Mouse (Mus musculus) forebrain, embryonic 14.5 days (tissue): ENCODE data around the gene E130218I03Rik. TPM values are rescaled to one million over a fixed set of nuclear protein-coding genes. Genes with fewer than 3 reads are reported as not detected.

Experiments
- ATAC-seq: fragments of 200-750 bp; cut with Nextera tagmentation; 2 replicates; pipeline ENCODE4 v1.8.0; 2017; ENCODE audit warnings: mild to moderate bottlenecking, moderate library complexity
- DNase-seq: peaks from one replicate; pipeline ENCODE4 v3.0.0-alpha.2; 2015; ENCODE audit warnings: low spot score
- H3K27ac ChIP-seq: fragments of 300-500 bp; sonication (generic); 2 replicates; pipeline ENCODE4 v1.5.1; 2014; ENCODE audit warnings: low read depth, mild to moderate bottlenecking, control low read depth, low read length, moderate library complexity
- H3K27me3 ChIP-seq: fragments of 300-500 bp; sonication (generic); replicated peaks from 2 replicates; pipeline ENCODE4 v1.6.1; 2014; ENCODE audit warnings: low read length, control low read depth, mixed read lengths; ENCODE audit not compliant: control insufficient read depth, insufficient read depth
- H3K36me3 ChIP-seq: fragments of 300-500 bp; sonication (generic); 2 replicates; pipeline ENCODE4 v1.6.1; 2014; ENCODE audit warnings: low read length, control low read depth; ENCODE audit not compliant: control insufficient read depth, insufficient read depth
- H3K4me1 ChIP-seq: fragments of 300-500 bp; sonication (generic); 2 replicates; pipeline ENCODE4 v1.6.1; 2014; ENCODE audit warnings: antibody characterized with exemption, low read length, control low read depth; ENCODE audit not compliant: control insufficient read depth, insufficient read depth
- H3K4me2 ChIP-seq: fragments of 300-500 bp; sonication (generic); 2 replicates; pipeline ENCODE4 v1.6.1; 2014; ENCODE audit warnings: mild to moderate bottlenecking, control low read depth, low read length
- H3K4me3 ChIP-seq: fragments of 300-500 bp; sonication (generic); 2 replicates; pipeline ENCODE4 v1.5.1; 2014; ENCODE audit warnings: low read depth, low read length, control low read depth
- H3K9ac ChIP-seq: fragments of 300-500 bp; sonication (generic); 2 replicates; pipeline ENCODE4 v1.6.1; 2014; ENCODE audit warnings: mild to moderate bottlenecking, low read length, control low read depth, moderate library complexity
- H3K9me3 ChIP-seq: fragments of 300-500 bp; sonication (generic); replicated peaks from 2 replicates; pipeline ENCODE4 v1.6.1; 2016; ENCODE audit warnings: low read length, control low read depth, mixed read lengths; ENCODE audit not compliant: control insufficient read depth
- WGBS: fragments of 180-500 bp; shearing (Covaris S2); extraction: QIAGEN DNeasy Blood & Tissue Kit; methylation state at CpG from one replicate; pipeline ENCODE4 v1.1.7; 2014; 5-methylcytosine and 5-hydroxymethylcytosine counted together
- polyA plus RNA-seq: library from polyadenylated mRNA; unstranded; fragments of >200 nt; fragmentation: Nextera tagmentation; extraction: Ambion mirVana; gene quantifications from 2 replicates; pipeline ENCODE4 v1.2.1, GENCODE M21; 2014

Gene E130218I03Rik
- polyA plus RNA-seq, 1 experiment from 2014 or later = 0.17 TPM

DNA sequence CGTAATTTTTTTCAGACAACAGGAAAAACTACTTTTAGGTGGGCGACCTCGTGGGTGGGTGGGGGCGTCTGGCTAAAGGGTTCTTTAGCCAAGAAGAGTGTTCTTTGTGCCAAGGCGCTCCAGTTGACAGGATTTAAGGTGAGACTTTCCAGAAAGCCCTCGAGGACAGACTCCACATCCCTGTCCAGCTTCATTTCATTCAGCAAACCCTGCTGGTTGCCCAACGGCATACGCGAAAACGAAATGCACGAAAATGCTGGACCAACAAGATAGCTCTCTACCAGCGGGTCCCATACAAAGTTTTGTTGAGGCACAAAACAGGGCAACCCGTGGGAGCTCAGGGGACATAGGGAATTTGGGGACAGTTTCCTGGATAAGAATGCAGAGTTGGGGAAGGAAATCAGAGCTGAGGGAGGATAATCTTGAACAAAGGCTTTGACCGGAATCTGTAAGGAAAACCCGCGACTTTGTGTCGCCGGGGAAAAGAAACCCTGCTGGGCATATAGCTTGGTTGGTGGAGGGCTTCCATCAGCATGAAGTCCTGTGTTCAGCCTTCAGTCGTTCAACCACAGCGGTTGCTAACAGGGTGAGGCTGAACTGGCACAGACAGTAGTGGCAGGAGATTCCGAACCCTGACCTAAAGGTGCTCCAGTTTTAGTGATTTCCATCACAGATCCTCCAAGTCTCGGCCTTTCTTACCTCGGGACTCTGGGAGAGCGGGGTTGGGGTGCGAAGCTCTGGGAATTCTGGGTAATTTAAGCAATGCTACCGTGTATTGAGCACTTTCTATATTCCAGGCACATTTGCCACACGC lies 6.9 kb downstream of the E130218I03Rik start:
- Histone ChIP-seq H3K9me3 (no peaks in the 10 kb centered on the region), H3K27ac (no peak overlapping the region), H3K4me2 (peak overlapping the region; percentile 75), H3K9ac (peak overlapping the region; percentile 67), H3K4me3 (peak overlapping the region; percentile 46), H3K27me3 (peaks cover 68% of the 10 kb centered on the region), H3K4me1 (peaks cover 15% of the 10 kb centered on the region), H3K36me3 (no peaks in the 10 kb centered on the region)
- no peak for ATAC-seq
- 5% methylated on average over 27 of the region's 27 CpGs for WGBS
- DNase-seq = no peak

DNA sequence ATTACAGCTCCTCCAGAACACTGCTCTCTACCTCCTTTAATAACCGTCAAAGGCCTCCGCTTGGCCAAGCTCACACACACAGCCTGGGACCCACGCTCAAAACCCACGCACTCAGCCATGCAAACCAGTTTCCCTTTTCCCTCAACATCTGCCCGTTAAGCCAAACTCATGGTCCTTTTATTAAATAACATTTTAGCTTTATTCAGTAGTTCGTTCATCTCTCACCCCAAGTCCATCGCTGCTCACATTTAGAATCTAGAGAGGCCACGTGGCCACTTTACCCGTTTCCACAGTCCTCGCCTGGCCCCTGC lies 7.4 kb downstream of the E130218I03Rik start:
- Histone ChIP-seq H3K4me3 (peak overlapping the region; percentile 46), H3K4me1 (peaks cover 13% of the 10 kb centered on the region), H3K36me3 (no peaks in the 10 kb centered on the region), H3K27me3 (peaks cover 70% of the 10 kb centered on the region), H3K4me2 (peak overlapping the region; percentile 75), H3K27ac (no peak overlapping the region), H3K9me3 (no peaks in the 10 kb centered on the region), H3K9ac (peak overlapping the region; percentile 67)
- DNase-seq (no peak), ATAC-seq (no peak)
- 7% methylated on average over 10 of the region's 10 CpGs for WGBS

DNA sequence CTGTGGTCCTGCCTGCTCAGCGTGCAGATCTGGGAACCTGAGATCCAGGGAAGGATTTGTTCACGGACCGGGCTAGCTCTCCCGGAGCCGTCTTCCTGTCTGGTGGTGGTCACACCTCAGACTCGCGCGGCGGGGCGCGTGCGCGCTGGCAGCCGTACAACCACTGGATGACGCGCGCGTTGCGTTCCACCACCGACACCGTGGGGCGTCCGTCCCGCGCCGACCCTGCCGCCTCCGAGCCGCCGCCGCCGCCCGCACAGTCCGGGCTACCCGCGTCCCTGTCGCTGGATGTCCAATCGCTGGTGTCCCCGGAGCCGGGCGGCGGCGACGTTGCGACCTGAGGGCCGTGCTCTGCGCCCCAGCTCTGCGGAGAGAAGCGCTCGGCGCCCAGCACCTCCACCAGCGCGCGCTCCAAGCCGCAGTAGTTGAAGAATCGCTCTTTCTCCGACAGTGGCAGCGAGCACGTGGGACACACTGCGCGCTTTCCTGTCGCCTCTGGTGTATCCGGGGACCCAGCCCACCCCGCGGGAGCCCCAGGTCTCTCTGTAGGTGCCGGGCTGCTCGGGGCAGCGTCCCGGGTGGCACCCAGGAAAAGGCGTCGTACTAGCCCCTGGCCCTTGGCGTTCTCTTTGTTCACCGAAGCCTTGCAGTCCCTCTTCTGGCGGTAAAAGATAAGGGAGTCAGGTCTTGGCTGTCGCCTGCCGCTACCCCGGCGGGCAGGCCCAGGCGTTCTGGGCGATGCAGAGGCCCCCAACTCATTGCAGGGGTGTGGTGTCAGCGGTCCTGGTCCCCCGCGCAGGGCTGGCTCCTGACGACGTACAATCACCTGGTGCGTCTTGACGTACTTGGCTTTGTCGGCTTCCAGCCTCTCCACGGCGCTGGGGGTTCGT lies 8.0 kb downstream of the E130218I03Rik start:
- DNase-seq (peak; percentile 61), ATAC-seq (peak; percentile 45)
- peak overlapping the region; percentile 46 for H3K4me3 ChIP-seq
- no peaks in the 10 kb centered on the region for H3K9me3 ChIP-seq
- H3K36me3 ChIP-seq = no peaks in the 10 kb centered on the region
- under 1% methylated on average over 67 of the region's 91 CpGs for WGBS
- peaks cover 10% of the 10 kb centered on the region for H3K4me1 ChIP-seq
- H3K27me3 ChIP-seq = peaks cover 70% of the 10 kb centered on the region
- peak overlapping the region; percentile 75 for H3K4me2 ChIP-seq
- H3K27ac ChIP-seq = no peak overlapping the region; the same call in 1 of the 2 replicates
- H3K9ac ChIP-seq = peak overlapping the region; percentile 67

- Histone ChIP-seq H3K9ac (peak overlapping the region; percentile 67), H3K27me3 (peaks cover 70% of the 10 kb centered on the region), H3K4me1 (peaks cover 10% of the 10 kb centered on the region), H3K4me3 (peak overlapping the region; percentile 46), H3K27ac (no peak overlapping the region), H3K9me3 (no peaks in the 10 kb centered on the region), H3K4me2 (peak overlapping the region; percentile 75), H3K36me3 (no peaks in the 10 kb centered on the region)
- WGBS = 5% methylated on average over 22 of the region's 22 CpGs
- DNase-seq = peak; percentile 54
- no peak for ATAC-seq
These were observed 8.9 kb downstream of the E130218I03Rik start for GRCm38 (mm10) chr4:134252131-134252910.

- no peak overlapping the region; the same call in 1 of the 2 replicates for H3K27ac ChIP-seq
- 13% methylated on average over 15 of the region's 15 CpGs for WGBS
- H3K36me3 ChIP-seq = no peaks in the 10 kb centered on the region
- DNase-seq (no peak), ATAC-seq (no peak)
- H3K4me3 ChIP-seq = peak overlapping the region; percentile 46; the same call in 1 of the 2 replicates
- peak overlapping the region; percentile 75; the same call in 1 of the 2 replicates for H3K4me2 ChIP-seq
- H3K27me3 ChIP-seq = peaks cover 69% of the 10 kb centered on the region
- H3K4me1 ChIP-seq = peaks cover 10% of the 10 kb centered on the region
- H3K9me3 ChIP-seq = no peaks in the 10 kb centered on the region
- H3K9ac ChIP-seq = peak overlapping the region; percentile 67; the same call in 1 of the 2 replicates
These were observed 9.7 kb downstream of the E130218I03Rik start for GRCm38 (mm10) chr4:134252911-134253721.

DNA sequence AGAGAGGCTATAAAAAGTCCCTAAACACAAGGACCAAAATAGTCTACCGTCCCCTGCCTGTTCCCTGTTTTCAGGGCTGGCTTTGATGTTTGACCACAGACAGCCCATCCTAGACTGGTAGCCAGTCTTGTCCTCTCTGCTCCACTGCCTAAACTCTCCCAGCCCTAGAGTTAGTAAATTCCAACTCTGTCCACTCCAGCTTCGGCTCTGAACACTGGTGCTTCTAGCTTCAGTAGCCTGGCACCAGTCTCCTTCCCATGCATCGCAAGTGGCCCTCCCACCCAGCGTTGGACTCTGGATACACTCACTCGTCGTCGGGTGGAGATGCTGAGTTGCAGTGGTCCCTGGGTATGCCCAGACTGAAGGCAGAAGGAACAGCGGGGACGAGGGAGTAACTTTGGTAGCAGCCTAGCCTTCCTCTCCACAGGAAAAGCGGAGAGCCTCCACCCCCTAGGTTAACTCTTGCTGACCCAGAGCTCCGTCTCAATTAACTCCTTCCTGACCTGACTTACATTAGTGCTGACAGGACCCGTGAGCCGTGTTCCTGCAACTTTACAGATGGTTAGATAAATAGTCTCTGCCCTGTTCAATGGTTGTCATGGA lies 10.4 kb downstream of the E130218I03Rik start, which contains the start of gene Grrp1:
Grrp1 (minus strand) TSS at position 385 of the 603 bp plus-strand sequence.
- Histone ChIP-seq H3K9ac (peak within 1 kb of the TSS; percentile 25; the same call in 1 of the 2 replicates), H3K4me1 (peaks cover 10% of the 10 kb centered on the region), H3K4me2 (0 out of 2 replicates have a peak within 1 kb of the TSS, but pooled peaks have one; percentile 9), H3K27me3 (peaks cover 63% of the 10 kb centered on the region), H3K36me3 (no peaks in the 10 kb centered on the region), H3K27ac (no peak within 1 kb of the TSS; the same call in 1 of the 2 replicates), H3K4me3 (0 out of 2 replicates have a peak within 1 kb of the TSS, but pooled peaks have one; percentile 46), H3K9me3 (no peaks in the 10 kb centered on the region)
- DNase-seq (no peak), ATAC-seq (no peak)
- 2% methylated on average over 13 of the region's 13 CpGs for WGBS

DNA sequence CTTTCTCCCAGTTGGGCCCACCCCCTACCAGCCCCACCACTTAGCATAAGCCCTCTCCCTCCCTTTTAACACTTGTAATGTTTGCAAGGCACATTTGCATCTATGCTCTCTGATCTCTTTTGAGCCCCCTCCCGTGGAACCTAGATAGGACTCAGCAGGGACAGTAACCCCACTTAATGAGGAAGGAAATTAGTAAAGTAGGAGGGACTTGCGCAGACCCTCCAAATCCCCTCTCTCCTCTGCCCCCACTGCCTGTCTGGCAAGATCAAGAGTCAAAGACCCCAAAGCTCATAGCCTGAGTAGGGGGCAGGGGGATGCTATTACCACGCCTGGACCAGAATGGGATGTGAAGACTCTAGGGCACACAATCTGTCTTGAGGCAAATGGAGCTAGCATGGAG lies 11.4 kb downstream of the E130218I03Rik start:
- H3K4me3 ChIP-seq = no peak overlapping the region
- no peak for ATAC-seq

More for the DNA sequence above, 11.4 kb downstream of the E130218I03Rik start:
- peaks cover 55% of the 10 kb centered on the region for H3K27me3 ChIP-seq
- WGBS = 29% methylated on average over 3 of the region's 3 CpGs
- no peaks in the 10 kb centered on the region for H3K36me3 ChIP-seq
- no peaks in the 10 kb centered on the region for H3K9me3 ChIP-seq
- H3K9ac ChIP-seq = no peak overlapping the region
- H3K4me2 ChIP-seq = no peak overlapping the region
- H3K4me1 ChIP-seq = peaks cover 8% of the 10 kb centered on the region
- no peak for DNase-seq
- no peak overlapping the region for H3K27ac ChIP-seq
